Comparison of ENCODE assay signal across 8 mouse cellular contexts in the genomic region with DNA sequence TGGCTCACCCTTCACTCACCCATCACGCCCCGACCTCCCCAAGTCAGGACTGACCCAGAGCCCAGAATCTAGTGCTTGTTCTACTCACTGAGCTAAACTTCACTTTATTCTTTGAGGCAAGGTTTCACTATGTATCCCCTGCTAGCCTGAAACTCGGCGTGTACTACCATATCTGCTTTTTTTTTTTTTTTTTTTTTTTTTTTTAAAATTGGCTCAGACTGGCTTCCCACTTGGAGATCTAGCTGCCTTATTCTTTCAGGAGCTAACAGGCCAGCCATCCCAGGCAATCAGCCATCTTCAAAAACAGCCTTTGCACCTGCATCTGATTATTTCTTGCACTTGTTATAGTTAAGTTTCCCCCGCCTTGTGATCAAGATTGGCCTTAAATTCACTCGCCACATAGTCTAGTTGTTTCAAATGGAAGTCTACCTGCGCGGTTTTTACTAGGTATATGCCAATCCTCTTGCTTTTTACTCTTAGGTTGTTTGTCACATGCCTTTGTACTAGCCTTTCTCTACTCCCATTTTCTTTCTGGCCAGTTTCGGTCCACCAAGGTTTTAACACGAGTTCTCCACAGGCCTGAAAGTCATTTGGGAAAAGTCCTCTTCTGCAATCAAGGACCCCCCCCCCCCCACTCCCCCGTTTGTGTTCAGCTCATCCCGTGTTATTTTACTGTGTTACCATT. TPM values are rescaled to one million over a fixed set of nuclear protein-coding genes. Genes with fewer than 3 reads are reported as not detected.
DNase-seq lines count a peak whose midpoint lies in the region; ATAC-seq and TF ChIP-seq lines count a peak whose summit lies in the region.

No protein-coding gene starts in this region.

- no peaks in the 10 kb centered on the region for H3K9me3 ChIP-seq in hindbrain, embryonic 11.5 days (ENCODE audit: control insufficient read depth, low read length)
- H3K9me3 ChIP-seq in midbrain, embryonic 15.5 days, result no peaks in the 10 kb centered on the region

- no peak for ATAC-seq in hindbrain, embryonic 11.5 days (ENCODE audit: low FRiP score)
- peak; percentile 1; the same call in 1 of the 2 replicates for ATAC-seq in midbrain, embryonic 15.5 days (replicated peaks)

- peak overlapping the region; percentile 55 for H3K4me2 ChIP-seq in hindbrain, embryonic 11.5 days (replicated peaks; ENCODE audit: low read depth, low read length)
- peak overlapping the region; percentile 54 for H3K4me2 ChIP-seq in midbrain, embryonic 15.5 days

- no peak overlapping the region for H3K27ac ChIP-seq in left cerebral cortex, adult 2 months
- H3K27ac ChIP-seq in brown adipose tissue, adult 24 weeks (replicated peaks; ENCODE audit: low read depth, low read length), result no peak overlapping the region
- H3K27ac ChIP-seq in hindbrain, embryonic 11.5 days (ENCODE audit: low read depth, low read length), result peak overlapping the region; percentile 48; the same call in 1 of the 2 replicates
- H3K27ac ChIP-seq in midbrain, embryonic 15.5 days, result peak overlapping the region; percentile 93

- no peak for DNase-seq in left cerebral cortex, adult 2 months (ENCODE audit: extremely low spot score in 1 of 2, low spot score in 2 of 2)
- no peak for DNase-seq in left cerebral cortex, adult 9 months (ENCODE audit: low spot score in 2 of 2)
- peak; percentile 18 for DNase-seq in hindbrain, embryonic 11.5 days (ENCODE audit: low spot score)
- no peak for DNase-seq in left cerebral cortex, adult 18-20 months (ENCODE audit: low spot score in 2 of 2)
- no peak for DNase-seq in adrenal gland, adult 18-20 months (ENCODE audit: low spot score in 2 of 2)
- no peak for DNase-seq in layer of hippocampus, adult 9-10 months (ENCODE audit: low spot score)

- H3K9ac ChIP-seq in hindbrain, embryonic 11.5 days (ENCODE audit: low read depth, low read length), result peak overlapping the region; percentile 46
- peak overlapping the region; percentile 69 for H3K9ac ChIP-seq in midbrain, embryonic 15.5 days

- intact Hi-C loops in left cerebral cortex, adult 2 months (cut with DNase I), result loop anchor here (1.0 to 2.0 kb wide), 3 partner anchors 26 to 93 kb away; a partner anchor contains a TSS

- peaks cover 2% of the 10 kb centered on the region; the same call in 1 of the 2 replicates for H3K4me1 ChIP-seq in brown adipose tissue, adult 24 weeks (ENCODE audit: control insufficient read depth, insufficient read depth, insufficient read length, low read length)
- H3K4me1 ChIP-seq in hindbrain, embryonic 11.5 days (replicated peaks; ENCODE audit: control insufficient read depth, insufficient read depth, low read length), result no peaks in the 10 kb centered on the region
- H3K4me1 ChIP-seq in midbrain, embryonic 15.5 days, result peaks cover 22% of the 10 kb centered on the region

- peak overlapping the region; percentile 82 for H3K4me3 ChIP-seq in left cerebral cortex, adult 2 months
- H3K4me3 ChIP-seq in brown adipose tissue, adult 24 weeks (ENCODE audit: insufficient read depth, low read depth, low read length), result peak overlapping the region; percentile 25; the same call in 1 of the 2 replicates
- peak overlapping the region; percentile 44 for H3K4me3 ChIP-seq in hindbrain, embryonic 11.5 days (ENCODE audit: low read depth, low read length)
- H3K4me3 ChIP-seq in midbrain, embryonic 15.5 days, result peak overlapping the region; percentile 89

- TF ChIP-seq CTCF in left cerebral cortex, adult 2 months (IDR thresholded peaks at IDR 0.05), result no peak

- H3K27me3 ChIP-seq in hindbrain, embryonic 11.5 days (ENCODE audit: control insufficient read depth, insufficient read depth, low read length), result no peaks in the 10 kb centered on the region
- H3K27me3 ChIP-seq in midbrain, embryonic 15.5 days (replicated peaks), result no peaks in the 10 kb centered on the region

- 39% methylated on average over 12 of the region's 12 CpGs for WGBS in hindbrain, embryonic 11.5 days
- 34% methylated on average over 12 of the region's 12 CpGs for WGBS in midbrain, embryonic 15.5 days

- no peaks in the 10 kb centered on the region for H3K36me3 ChIP-seq in hindbrain, embryonic 11.5 days (ENCODE audit: control insufficient read depth, insufficient read depth, low read length)
- no peaks in the 10 kb centered on the region for H3K36me3 ChIP-seq in midbrain, embryonic 15.5 days (replicated peaks)

RNA-seq across cellular contexts. Expression of a gene that starts 0.8 kb away (rescaled TPM):
- 1 to 10 TPM; 8.4 to 8.5 TPM for total RNA-seq in left cerebral cortex, adult 2 months (2021)
- polyA plus RNA-seq in brown adipose tissue, adult 24 weeks (2012; ENCODE audit: insufficient read depth, insufficient read length, missing spikeins), result 5.3 and 7.9 TPM in 2 replicates
- polyA plus RNA-seq in hindbrain, embryonic 11.5 days (2014; fragmentation: Nextera tagmentation; extraction: Ambion mirVana), result 22.8 and 24.1 TPM in 2 replicates
- 11.1 and 14.0 TPM in 2 replicates for polyA plus RNA-seq in midbrain, embryonic 15.5 days (2015; fragmentation: Nextera tagmentation; extraction: Ambion mirVana)
- 10 to 100 TPM in 1 of 2 experiments, 1 to 10 TPM in 1; 9.9 to 11.6 TPM for total RNA-seq in left cerebral cortex, adult 18-20 months (2021)
- 10 to 100 TPM in 1 of 2 experiments, 1 to 10 TPM in 1; 9.2 to 11.7 TPM for total RNA-seq in adrenal gland, adult 18-20 months (2021)

RNA-seq across cellular contexts. Expression of a gene that starts 1.0 kb away (rescaled TPM):
- total RNA-seq in left cerebral cortex, adult 2 months (2021), result 10 to 100 TPM; 82.8 to 86.2 TPM
- 3.5 and 9.9 TPM in 2 replicates for polyA plus RNA-seq in brown adipose tissue, adult 24 weeks (2012; ENCODE audit: insufficient read depth, insufficient read length, missing spikeins)
- polyA plus RNA-seq in hindbrain, embryonic 11.5 days (2014; fragmentation: Nextera tagmentation; extraction: Ambion mirVana), result 22.2 and 25.3 TPM in 2 replicates
- polyA plus RNA-seq in midbrain, embryonic 15.5 days (2015; fragmentation: Nextera tagmentation; extraction: Ambion mirVana), result 28.1 and 28.2 TPM in 2 replicates
- 10 to 100 TPM; 72.9 to 87.2 TPM for total RNA-seq in left cerebral cortex, adult 18-20 months (2021)
- 10 to 100 TPM; 10.2 to 12.1 TPM for total RNA-seq in adrenal gland, adult 18-20 months (2021)

Comparison
In these comparisons a context has a peak if more than half of its experiments do, and no peak if none do; other contexts are left out.
1. H3K27ac ChIP-seq: peak in hindbrain, embryonic 11.5 days (single experiment) and midbrain, embryonic 15.5 days (single experiment); none in left cerebral cortex, adult 2 months (single experiment) and brown adipose tissue, adult 24 weeks (single experiment).
2. H3K4me3 ChIP-seq: peak in every context shown above with its lines; median percentile 89 in midbrain, embryonic 15.5 days; 82 in left cerebral cortex, adult 2 months; 44 in hindbrain, embryonic 11.5 days; 25 in brown adipose tissue, adult 24 weeks.
3. RNA of a gene that starts 1.0 kb away (total RNA-seq): 72.9 to 87.2 TPM in left cerebral cortex, adult 18-20 months and 82.8 to 86.2 TPM in left cerebral cortex, adult 2 months; 10.2 to 12.1 TPM in adrenal gland, adult 18-20 months; every median in the first group is over 4 times any median in the second.